Mouse (Mus musculus): Measurements from ENCODE around the gene 1110008P14Rik. TPM values are rescaled to one million over a fixed set of nuclear protein-coding genes. Genes with fewer than 3 reads are reported as not detected.
A peak's percentile ranks its signal among the peaks of the same experiment; 100 is the strongest.
"Not testable (repeated sequence)": the region's sequence is repeated elsewhere in the genome, so short reads cannot be mapped to it uniquely, and the experiment has no call there.

Gene 1110008P14Rik
- total RNA-seq, 2 experiments from 2014 or later: 43.2 to 50.5 TPM

DNA sequence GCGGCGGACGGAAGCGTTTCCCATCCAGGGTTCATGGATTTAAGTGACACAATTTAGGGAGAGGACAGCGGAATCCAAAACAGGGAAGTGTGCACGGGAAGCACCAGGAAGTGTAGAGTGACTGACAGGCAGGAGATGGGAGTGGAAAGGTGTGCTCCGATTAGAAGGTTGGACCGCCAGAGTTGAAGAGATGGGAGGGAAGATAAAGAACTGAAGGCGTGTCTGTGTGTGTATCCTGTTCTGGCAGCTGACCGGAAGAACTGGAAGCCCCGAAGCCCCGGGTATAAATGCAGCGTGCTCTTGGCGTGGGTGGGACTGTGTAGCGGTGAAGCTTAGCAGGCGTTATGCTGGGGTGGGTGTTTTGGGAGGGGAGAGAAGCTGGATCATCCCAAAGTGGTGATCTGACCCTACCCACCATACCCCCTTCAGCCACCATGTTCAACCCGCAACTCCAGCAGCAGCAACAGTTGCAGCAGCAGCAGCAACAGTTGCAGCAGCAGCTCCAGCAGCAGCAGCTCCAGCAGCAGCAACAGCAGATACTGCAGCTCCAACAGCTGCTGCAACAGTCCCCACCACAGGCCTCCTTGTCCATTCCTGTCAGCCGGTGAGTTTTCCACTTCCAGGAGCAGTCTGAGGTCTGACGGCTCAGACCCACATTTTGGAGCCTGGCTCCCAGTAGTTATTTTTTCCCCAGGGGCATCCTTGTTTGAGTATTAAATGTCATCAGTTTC lies 18.2 kb downstream of the 1110008P14Rik start:
- peak in 1 of 2 experiments; percentile 71 for DNase-seq

DNA sequence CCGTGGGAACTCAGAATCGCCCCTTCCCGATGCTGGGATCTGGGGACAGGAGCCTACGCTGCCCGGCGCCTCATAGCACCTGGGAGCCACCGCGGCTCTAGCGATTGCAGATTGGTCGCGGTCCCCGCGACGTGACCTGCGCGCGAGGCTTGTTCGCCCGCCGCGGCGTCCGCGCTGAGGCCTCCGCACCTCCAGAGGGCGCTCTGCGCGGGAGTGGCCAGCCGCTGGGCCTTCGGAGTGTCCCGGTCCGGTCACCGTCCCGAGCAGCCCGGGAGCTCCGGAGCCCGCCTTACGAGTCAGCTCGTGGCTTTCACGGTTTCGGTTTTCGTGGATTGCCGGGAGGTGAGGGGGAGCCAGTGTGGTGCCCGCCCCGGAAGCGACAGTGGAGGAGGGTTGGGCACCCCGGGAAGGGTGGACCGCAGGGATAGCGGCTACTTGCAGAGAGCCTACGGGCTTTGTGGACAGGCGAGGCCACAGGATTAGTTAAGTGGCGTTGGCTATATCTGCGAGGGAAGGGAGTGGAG lies 18.9 kb downstream of the 1110008P14Rik start:
- DNase-seq: peak; percentile 95

DNA sequence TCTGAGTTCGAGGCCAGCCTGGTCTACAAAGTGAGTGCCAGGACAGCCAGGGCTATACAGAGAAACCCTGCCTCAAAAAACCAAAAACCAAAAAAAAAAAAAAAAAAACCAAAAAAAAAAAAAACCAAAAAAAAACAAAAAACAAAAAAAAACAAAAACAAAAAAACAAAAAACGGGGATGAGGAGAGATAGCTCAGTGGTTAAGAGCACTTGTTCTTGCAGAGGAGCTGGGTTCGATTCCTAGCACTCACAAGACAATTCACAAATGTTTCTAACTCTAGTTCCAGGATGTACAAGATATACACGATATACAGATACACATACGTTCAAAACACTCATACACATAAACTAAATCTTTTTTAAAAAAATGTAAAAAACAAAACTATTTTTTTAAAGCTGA lies 19.5 kb downstream of the 1110008P14Rik start:
- not testable (repeated sequence) for DNase-seq

- peak; percentile 78 to 86 for DNase-seq
Observed at GRCm38 (mm10) chr2:32361437-32361836, 20.3 kb downstream of the 1110008P14Rik start.

GRCm38 (mm10) chr2:32360741-32361140 lies 21.0 kb downstream of the 1110008P14Rik start:
- peak; percentile 83 to 88 for DNase-seq

DNA sequence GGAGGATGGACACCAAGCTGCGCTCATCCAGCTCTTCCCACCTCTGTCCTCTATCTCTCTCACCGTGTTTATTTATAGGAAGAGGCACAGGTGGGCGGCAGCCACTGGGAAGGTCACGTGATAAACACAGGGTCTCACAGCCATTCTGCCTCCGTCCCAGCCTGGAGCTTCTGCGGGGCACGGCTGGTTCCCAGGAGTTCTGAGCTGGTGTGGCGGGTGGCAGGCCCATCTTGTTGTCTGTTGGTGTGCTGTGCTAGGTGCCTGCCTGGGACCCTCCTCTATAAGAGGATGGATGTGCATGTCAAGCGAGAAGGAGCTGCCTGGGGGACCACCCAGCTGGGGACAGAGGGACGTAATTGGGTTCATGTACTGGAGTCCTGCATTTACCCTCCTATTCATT lies 23.4 kb downstream of the 1110008P14Rik start:
- DNase-seq: no peak

DNA sequence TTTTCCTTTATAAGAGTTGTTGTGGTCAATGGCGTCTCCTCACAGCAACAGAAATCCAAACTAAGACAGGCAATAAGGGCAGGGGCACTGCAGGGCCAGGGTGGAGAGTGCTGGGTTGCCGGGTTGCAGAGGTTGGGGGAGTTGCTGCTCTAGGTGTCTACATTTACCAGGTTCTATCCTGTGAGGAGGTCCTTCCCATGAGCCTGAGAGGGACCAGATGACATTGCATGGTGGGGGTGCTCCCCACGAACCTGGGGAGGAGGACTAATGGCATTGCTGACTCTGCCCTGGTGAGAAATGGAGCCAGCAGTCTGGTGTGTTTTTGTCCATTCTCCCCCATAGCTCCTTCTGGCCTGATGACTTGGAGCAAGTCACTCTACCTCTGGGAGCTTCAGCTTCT lies 24.0 kb downstream of the 1110008P14Rik start:
- no peak for DNase-seq

DNA sequence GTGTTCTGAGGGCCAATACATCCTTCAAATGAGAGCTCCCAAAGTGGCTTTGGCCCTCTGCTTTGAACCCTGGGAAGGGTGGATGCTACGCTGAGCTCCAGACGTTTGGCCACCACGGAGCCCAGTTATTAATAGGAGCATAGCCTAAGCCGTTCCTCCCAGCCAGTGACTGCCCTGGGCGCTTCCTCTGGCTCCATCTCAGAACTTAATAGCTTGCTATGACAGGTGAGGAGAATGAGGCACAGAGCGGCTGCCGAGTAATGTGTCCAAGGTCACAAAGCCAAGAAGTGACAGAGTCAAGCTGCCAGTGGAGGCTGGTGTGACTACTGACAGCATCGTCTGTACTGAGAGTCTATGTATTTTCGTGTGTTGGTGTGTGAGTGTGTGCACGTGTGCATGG lies 25.5 kb downstream of the 1110008P14Rik start:
- no peak for DNase-seq

GRCm38 (mm10) chr2:32354336-32354895 lies 27.3 kb downstream of the 1110008P14Rik start:
- DNase-seq: no peak

DNA sequence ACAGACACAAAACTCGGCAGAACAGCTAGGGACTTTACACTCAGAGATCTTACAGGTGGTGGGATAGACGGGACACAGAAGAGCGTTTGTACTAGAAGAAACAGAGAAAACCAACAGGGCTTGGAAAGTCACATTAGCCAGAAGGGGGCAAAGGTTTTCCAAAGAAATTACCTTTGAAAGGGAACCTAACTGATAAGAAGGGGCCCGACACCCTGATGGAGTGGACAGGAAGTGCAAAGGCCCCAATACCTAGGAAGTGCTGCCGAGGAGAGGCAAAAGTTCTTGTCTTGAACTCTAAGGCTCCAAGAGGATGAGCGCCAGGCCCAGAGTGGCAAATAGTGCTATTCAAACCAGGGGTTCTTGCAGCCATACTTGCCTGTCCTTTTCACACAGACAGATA lies 27.9 kb downstream of the 1110008P14Rik start:
- no peak for DNase-seq

- peak; percentile 90 to 94 for DNase-seq
Observed at GRCm38 (mm10) chr2:32353007-32353542, 28.7 kb downstream of the 1110008P14Rik start, which contains the start of gene Dnm1. Dnm1 (minus strand) TSS chr2:32353338.

DNA sequence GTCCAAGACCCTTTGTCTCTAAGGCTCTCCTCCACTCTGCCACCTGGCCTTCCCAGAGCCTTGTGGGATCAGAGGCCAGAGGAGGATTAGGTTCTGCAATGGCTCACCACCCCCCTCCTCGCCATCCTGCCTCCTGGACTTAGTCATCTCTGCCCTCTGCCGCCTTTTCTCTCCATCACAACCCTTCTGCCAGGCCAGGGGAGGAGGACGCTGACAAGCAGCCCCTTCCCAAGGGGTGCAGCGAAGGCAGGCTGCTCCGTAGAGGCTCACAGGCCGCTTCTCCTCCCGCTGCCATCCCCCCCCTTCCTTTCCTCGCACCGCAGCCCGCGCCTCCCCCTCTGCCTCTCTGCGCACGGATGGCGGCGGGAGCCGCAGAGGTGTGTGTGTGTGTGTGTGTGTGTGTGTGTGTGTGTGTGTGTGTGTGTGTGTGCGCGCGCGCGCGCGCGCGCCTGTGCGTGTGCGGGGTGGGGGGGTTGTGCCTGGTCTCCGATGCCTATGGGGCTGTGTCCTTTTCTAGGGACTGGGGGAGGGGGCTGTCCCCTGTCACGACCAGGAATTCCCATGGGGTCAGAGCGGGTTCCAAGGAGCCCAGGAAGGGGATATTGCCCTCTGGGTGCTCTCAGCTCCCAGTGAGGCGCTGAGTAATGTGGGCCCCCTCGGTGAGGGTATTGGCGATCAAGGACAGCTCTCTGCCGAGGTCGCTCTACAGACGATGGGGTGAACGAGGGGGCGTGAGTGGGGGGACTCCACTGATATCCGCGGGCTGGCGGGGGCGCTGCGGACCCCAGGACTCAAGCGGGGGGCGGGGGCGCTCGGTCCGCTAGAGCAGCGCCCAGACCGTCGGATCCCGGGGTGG lies 29.4 kb downstream of the 1110008P14Rik start, which contains the start of gene Ciz1:
Gene Ciz1, plus strand, starts transcription at position 177 of the 856 bp plus-strand sequence.
- DNase-seq: no peak

- no peak for DNase-seq
Observed at GRCm38 (mm10) chr2:32351471-32351961, 30.2 kb downstream of the 1110008P14Rik start.

GRCm38 (mm10) chr2:32350471-32351051 lies 31.2 kb downstream of the 1110008P14Rik start:
- peak in 1 of 2 experiments; percentile 46 for DNase-seq

GRCm38 (mm10) chr2:32349625-32350255 lies 32.0 kb downstream of the 1110008P14Rik start:
- DNase-seq: no peak

- no peak for DNase-seq
Observed at GRCm38 (mm10) chr2:32348311-32348710, 33.4 kb downstream of the 1110008P14Rik start.

DNA sequence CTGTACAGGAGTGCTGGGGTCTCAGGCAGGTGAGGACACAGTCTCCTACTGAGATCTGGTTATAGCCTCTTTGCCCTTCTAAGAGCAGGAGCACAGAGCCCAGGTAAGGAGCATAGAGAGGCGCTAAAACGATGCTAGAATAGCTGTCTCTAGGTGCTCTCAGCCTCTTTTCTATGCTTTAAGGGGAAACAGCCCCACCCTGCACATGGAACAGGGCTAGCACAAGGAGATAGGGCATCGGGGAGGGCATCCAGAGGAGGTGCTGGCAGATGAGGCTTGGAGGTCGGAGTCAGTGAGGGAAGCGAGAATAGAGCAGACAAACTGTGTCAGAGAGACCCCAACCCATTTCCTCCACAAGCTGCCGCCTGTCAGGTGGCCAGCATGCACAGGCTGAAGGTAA lies 34.7 kb downstream of the 1110008P14Rik start:
- DNase-seq: no peak

DNA sequence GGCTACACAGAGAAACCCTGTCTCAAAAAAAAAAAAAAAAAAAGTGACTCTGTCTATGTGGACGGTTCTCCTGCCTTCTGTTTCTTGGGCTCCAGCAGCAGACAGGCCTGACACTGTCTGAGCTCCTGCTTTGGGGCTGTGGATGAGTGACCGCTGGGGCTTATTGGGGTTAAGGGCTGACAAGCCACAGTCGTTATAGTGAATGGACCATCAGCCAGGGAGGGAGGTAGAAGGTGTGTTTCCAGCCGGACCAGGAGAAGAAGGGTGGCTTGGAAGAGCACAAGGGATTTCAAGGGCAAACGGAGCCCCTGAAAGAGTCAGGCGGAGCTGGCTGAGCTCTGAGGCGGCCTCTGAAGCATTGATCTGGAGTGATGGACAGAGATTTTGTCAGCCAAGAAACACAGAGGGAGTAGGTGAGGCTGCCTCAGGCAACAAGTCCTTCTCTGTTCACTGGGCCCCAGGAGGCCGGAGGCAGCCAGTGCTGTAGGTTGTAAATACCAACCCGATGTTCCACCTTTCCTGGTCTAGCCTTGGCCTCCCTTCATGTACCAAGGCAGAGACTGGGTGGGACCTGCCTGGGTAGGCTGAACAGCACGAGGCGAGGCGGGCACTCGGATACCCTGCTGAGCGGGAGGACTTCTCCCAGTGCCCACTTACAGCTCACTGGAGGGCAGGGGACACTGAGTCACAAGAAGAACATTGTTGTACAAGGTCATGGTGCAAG lies 37.0 kb downstream of the 1110008P14Rik start:
- no peak for DNase-seq

DNA sequence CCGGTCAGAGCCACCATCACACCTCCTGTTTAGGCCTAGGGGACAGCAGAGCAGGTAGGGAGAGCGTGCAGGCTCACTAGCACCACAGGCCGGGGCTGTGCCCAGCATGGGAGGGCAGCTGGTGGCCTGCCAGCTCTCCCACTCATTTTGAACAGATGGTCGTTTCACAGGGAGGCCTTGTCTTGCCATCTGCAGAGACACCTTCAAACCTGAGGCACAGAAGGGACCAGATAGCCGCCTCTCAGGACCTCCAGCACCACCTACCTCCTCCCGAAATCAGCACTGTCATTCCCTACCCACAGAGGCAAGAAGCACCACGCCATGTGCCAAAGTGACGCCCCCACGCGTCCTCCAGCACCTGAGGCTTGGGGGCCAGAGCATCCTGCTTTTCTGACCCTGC lies 37.7 kb downstream of the 1110008P14Rik start:
- no peak for DNase-seq

GRCm38 (mm10) chr2:32343351-32343671 lies 38.4 kb downstream of the 1110008P14Rik start:
- no peak for DNase-seq
